Mouse (Mus musculus) layer of hippocampus, adult 9-11 months (tissue): ENCODE measurements at regions not wholly inside any gene's neighbourhood (a gene's known extent, or its start where the extent isn't known, plus 50 kb on each side); places are given as distances from the start of the nearest gene placed in this dataset.
A peak's percentile ranks its signal among the peaks of the same experiment; 100 is the strongest.
"Not testable (repeated sequence)": the region's sequence is repeated elsewhere in the genome, so short reads cannot be mapped to it uniquely, and the experiment has no call there.

Experiments used
- DNase-seq: peaks from one replicate; pipeline ENCODE4 v3.0.0; 2022

- DNase-seq, result no peak
Observed at GRCm38 (mm10) chr11:91524019-91524418, 53.3 kb downstream of the Kif2b start.

- no peak for DNase-seq
Observed at GRCm38 (mm10) chr11:91479236-91479635, 98.1 kb downstream of the Kif2b start.

- no peak for DNase-seq
Observed at GRCm38 (mm10) chr11:91463578-91464401, 113.6 kb downstream of the Kif2b start.

DNA sequence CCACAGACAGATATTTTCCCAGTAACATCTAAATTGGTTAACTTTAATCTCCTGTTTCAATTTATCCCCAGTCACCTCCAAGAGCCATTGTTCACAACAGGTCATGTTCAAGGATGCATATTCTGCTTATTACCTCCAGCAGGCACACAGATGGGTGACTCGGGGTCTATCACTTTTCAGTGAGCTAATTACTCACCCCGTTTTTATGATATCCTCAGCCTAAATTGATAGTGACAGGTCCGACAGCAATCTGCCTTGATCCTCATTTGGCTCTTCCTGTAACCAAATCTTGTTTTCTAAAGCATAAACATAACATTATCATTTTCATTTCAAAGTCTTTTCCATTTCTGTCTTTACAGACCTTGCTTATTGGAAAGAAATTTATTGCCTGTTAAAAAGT lies 115.4 kb downstream of the Kif2b start:
- no peak for DNase-seq

DNA sequence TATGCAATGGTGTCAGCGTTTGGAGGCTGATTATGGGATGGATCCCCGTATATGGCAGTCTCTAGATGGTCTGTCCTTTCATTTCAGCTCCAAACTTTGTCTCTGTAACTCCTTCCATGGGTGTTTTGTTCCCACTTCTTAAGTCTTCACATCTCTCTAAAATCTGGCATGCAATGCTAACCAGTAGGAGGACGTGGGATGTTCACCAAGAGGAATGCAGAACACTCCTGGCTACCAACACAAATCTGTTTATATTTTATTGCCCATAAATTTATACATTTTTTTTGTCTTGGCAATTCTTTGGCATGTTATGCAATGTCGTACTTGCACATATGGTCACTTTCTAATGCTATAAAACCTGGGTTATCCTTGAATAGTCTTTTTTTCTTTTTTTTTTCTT lies 135.0 kb downstream of the Kif2b start:
- DNase-seq, result peak; percentile 44

GRCm38 (mm10) chr11:91432195-91432594 lies 145.2 kb downstream of the Kif2b start:
- no peak for DNase-seq

- DNase-seq, result peak; percentile 91
Observed at GRCm38 (mm10) chr11:91426731-91427130, 150.6 kb downstream of the Kif2b start.

GRCm38 (mm10) chr11:91387172-91387571 lies 190.2 kb downstream of the Kif2b start:
- DNase-seq, result no peak

- no peak for DNase-seq
Observed at GRCm38 (mm10) chr11:91357029-91357428, 220.3 kb downstream of the Kif2b start.

DNA sequence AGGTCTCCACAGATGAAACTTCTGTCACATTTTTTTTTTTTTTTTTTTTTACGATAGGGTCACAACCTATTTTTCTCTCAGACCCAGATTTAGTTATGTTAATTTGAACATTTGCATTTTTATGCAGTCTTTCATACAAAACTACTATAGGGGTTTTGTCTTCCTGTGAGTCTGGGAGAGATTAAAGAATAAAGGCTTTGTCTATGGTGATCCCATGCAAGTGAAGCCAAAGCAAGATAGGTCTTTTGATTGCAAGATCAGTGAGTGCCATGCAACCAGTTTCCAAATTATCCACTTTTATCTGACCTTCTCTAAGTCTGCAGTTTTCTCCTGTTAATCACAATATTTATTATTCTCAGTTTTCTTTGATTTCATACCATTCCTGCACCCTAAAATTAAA lies 234.7 kb downstream of the Kif2b start:
- DNase-seq, result no peak

DNA sequence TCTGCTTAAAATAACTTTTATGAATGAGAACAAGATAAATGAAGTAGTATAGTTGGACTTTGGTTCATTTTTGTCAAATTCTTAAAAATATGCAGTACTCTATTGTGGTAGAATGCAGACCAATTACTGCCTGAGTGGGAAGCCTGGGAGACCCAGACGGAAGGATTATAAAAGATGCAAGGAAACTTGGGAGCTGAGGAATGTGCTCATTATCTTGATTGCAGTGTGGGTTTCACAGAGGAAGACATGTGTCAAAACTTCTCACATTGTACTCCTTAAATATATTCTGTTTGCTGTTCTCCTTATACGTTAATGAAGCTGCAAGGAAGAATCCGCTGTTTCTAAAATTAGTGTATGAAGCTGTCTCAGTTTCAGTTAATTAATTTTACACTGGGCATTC lies 244.3 kb downstream of the Kif2b start:
- DNase-seq, result no peak

GRCm38 (mm10) chr11:91327543-91327942 lies 249.8 kb downstream of the Kif2b start:
- no peak for DNase-seq

- DNase-seq, result no peak
Observed at GRCm38 (mm10) chr11:91310212-91310742, 267.1 kb downstream of the Kif2b start.

DNA sequence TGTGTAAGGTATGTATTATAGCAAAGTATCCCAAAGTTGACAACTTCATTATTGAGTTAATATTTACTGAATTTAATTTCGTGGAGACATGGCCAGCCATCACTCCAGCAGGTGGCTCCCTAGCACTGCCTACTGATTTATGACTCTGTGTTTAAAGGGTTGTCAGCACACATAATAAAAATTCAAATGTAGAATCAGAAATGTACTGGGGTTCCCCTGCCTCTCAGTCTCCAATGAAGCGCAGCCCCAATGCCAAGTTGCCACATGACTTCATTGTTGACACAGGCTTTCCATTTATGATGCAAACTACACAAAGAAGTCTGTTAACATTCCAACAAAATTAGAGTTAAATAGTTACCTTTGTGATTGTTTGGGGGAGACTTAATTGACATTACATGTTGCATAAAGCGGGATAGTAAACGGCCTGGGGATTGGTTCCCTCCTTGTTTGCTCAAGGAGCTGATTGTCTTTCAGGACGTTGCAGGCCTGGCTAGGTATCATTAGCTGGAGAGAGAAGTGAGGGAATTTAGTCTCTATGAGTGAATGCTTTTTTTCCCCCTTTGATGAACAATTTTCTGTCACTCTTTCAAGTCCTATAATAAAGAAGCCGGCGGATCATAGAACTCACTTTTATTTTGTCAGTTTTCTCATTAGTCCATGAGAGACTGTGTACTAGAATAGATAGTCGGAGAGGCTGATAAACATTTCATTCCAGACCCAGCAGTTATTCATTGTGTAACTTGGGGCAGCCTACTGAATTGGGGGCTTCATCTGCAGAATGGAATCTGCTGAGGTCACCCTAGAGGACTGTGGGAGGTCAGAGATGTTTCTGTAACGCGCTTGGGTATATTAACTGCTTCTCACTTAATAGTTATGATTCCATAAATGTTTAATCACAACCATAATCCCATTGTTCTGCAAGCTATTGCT lies 287.9 kb downstream of the Kif2b start:
- DNase-seq, result peak; percentile 49

DNA sequence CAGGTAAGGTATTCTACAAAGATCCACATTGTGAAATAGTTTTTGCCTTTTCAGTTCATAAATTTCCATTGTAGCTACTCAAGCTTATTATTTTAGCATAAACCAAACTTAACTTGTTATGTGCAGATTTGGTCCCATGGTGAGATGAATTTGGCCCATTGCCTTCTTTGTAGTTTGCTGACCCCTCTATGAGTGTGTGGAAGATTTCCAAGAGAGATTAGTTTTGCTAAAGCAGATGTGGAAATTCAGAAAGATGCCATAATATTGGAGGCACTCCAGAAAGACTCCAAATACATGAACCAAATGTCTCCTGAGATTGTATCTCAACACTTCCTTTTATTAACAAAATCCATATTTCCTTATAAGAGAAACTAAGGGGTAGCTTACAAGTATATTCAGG lies 291.0 kb downstream of the Kif2b start:
- no peak for DNase-seq

DNA sequence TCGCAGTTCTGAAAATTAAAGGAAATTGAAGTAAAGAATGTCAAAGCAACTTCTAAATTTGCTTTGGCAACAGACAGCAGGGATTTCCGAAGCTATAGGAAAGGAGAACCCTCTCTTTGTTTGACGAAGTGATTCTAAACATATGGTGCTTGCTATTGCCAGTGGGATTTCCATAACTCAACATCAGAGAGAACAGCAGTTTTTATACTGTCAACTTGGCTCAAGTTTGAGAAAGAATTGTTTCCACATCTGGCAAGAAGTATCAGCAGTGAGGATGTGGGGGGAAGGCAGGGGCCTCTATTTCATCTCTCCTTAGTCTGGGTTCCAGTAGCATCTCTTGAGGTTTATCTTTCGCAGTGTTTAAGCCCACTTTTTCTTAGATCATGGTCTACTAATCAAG lies 315.1 kb downstream of the Kif2b start:
- no peak for DNase-seq

DNA sequence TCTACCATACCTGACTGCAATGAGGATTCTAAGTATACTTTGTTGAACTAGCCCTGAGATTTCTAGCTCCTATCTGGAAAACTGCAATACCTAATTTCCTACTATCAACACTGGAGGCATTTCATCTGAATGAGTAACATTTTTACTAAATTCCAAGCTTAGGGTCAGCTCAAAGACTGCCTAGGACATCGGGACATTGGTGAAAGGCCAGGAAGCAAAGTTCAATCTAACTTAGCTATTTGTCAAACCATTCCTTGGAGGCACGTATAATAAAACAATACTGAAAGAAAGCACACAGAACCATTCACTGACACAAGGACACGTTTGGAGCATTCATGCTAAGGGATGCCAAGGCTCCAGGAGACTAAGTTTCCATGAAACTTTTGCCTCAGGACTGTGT lies 335.3 kb downstream of the Kif2b start:
- not testable (repeated sequence) for DNase-seq

- DNase-seq, result no peak
Observed at GRCm38 (mm10) chr11:91216158-91216557, 361.2 kb downstream of the Kif2b start.

DNA sequence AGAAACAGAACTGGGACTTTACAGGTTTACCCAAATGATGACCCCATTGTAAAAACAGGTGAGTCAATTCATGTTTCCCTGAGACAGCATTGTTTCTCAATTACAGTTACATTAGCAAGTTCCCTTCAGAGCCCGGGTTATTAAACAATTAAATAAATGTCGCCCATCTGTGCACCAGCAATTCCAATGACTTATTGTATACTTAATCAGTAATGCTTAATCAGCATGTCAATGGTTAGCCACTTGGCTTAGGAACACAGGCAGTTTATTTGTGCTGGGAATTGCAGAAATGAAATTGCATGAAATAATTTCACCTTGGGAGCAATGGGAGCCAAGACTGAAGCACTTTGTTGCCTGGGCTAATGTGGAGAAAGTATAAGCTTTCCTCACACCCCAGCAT lies 364.3 kb downstream of the Kif2b start:
- DNase-seq, result no peak

- DNase-seq, result no peak
Observed at GRCm38 (mm10) chr11:91206470-91206869, 370.9 kb downstream of the Kif2b start.

DNA sequence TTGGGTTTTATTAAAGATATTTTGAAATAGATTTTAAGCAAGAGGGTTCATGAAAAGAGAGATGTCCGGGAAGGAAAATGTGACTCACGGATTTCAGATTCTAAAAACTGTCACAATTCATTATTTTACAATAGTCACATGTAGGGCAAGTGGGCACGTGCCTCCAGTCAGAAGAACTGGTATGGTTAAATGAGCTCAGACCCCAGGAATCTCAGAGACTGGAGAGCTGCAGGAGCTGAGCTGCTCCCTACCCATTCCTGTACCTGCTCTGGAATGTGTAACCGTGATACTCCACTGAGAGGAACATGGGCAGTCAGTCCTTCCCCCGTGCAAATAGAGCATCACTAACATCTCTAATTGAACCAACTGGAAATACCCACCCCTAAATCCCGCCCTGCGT lies 372.9 kb downstream of the Kif2b start:
- no peak for DNase-seq

DNA sequence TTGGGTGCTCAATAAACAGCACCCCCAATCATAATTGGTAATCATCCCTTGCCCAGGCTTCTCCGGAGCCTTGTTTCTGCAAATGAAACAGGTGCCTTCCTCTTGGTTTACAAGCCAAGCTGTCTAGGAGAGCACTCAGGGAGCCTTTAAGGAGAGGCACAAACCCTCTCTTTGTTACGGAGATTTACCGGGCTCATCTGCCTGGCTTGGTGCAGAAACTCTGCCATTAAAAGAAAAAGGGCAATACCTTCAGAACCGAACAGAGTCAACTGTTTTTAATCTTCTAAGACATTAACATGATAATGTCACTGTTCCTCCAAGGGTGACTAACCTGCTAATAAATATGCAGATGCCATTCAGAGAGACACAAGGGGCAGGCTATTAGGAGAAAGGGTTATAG lies 380.5 kb downstream of the Kif2b start:
- DNase-seq, result no peak

DNA sequence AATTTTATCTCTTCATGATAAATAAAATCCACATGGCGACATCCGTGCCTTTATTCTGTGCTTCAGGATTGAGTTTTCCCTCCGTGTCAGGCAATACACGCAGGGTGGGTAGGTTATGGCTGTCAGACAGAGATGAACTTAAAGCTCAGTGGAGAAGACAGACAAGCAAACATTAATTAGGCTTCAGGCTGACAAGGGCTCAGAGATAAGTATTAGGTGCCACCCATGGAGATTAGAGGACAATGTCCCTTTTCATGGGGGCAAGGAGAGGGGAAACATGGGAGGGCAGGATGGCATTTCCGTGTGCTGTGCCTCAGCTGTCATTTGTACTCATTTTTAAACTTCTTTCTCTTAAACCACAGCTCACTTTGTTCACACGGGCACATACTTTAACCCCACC lies 381.0 kb downstream of the Kif2b start:
- no peak for DNase-seq

DNA sequence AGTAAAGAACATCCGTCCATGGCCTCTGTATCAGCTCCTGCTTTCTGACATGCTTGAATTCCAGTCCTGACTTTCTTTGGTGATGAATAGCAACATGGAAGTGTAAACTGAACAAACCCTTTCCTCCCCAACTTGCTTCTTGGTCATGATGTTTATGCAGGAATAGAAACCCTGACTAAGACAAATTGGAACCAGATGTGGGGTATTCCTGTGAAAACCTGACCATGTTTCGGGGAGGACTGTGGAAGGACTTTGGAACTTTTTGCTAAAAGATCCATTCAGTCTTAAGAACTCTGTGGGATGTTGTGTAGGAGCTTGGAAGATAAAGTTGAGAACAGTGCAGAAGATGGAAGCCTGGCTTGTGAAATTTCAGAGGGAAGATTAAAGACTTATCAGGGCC lies 410.0 kb downstream of the Kif2b start:
- DNase-seq, result not testable (repeated sequence)
